Mouse (Mus musculus): ENCODE measurements around the gene Enthd1. TPM values are rescaled to one million over a fixed set of nuclear protein-coding genes. Genes with fewer than 3 reads are reported as not detected.

The Enthd1 gene
- total and polyA plus RNA-seq, 3 experiments, result not detected

DNA sequence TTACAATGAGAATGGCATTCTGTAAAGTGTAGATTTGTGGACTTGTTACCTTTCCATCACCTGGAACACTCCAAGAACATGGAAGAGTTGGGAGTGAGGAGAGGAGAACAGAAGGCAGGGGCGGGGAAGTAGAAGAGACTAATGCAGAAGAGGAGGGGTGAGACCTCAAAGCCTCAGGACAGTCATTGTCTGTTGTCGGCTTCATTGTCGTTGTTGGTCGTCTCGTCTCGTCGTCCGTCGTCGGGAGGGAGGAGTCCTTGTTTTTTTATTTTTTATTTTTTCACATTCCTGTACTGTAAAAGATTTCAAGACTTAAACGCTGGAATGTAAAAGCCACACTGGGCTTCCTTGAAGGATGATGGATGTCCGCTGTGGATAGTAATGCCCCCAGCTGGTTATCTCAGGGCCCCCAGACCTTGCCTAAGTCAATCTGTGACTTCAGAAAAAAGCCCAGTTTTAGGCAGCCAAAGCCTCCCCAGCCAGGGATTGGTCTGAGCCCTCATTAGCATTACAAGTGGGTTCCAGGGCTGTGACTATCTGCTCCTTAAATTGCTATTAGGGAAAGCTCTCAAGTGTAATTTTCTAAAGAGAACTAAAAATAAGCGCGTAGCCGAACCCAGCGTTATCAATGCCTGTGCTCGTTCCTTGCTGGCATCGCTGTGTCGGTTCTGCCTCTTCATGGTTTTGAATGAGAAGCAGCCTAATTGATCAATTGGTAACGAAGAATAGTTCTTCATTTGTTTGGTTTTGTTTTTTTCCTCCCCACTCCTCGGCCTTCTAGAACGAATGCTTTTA is 12.4 kb upstream of the Enthd1 start:
- H3K4me3 ChIP-seq (replicated peaks in 1 of 3; ENCODE audit: low read depth in 2 of 3, low read length in 2 of 3, poor library complexity in 1 of 3), result no peak overlapping the region
- peaks cover 12 to 48% of the 10 kb centered on the region in 2 experiments for H3K4me1 ChIP-seq (ENCODE audit: control insufficient read depth in 1 of 2, insufficient read depth in 2 of 2)
- peaks cover 2% of the 10 kb centered on the region for H3K27me3 ChIP-seq (replicated peaks)
- no peaks in the 10 kb centered on the region for H3K79me2 ChIP-seq (replicated peaks; ENCODE audit: control insufficient read depth, extremely low read depth, insufficient read depth, poor library complexity, severe bottlenecking)
- TF ChIP-seq ZKSCAN1 (IDR thresholded peaks at IDR 0.05; ENCODE audit: borderline replicate concordance, low read depth, low read length) (no peak), ZMIZ1 (IDR thresholded peaks at IDR 0.05; ENCODE audit: low read depth, low read length) (no peak), SIN3A (IDR thresholded peaks at IDR 0.05; ENCODE audit: low read length) (no peak), PAX5 (IDR thresholded peaks at IDR 0.05; ENCODE audit: low read length) (no peak), TCF12 (IDR thresholded peaks at IDR 0.05; ENCODE audit: low read depth, low read length) (no peak), SMC3 (IDR thresholded peaks at IDR 0.05; ENCODE audit: low read depth, low read length) (no peak), NELFE (IDR thresholded peaks at IDR 0.05; ENCODE audit: low read depth, low read length) (no peak), NRF1 (IDR thresholded peaks at IDR 0.05; ENCODE audit: low read depth, low read length) (no peak), MEF2A (IDR thresholded peaks at IDR 0.05; ENCODE audit: borderline replicate concordance, low read depth, low read length) (no peak), JUN (IDR thresholded peaks at IDR 0.05; ENCODE audit: insufficient read depth, low read depth, low read length) (no peak), IRF4 (IDR thresholded peaks at IDR 0.05; ENCODE audit: low read depth, low read length) (no peak), MYC (IDR thresholded peaks at IDR 0.05; ENCODE audit: low read depth, low read length) (no peak), MXI1 (IDR thresholded peaks at IDR 0.05; ENCODE audit: low read depth, low read length) (no peak), CHD2 (IDR thresholded peaks at IDR 0.05; ENCODE audit: low read length) (no peak), GABPA (IDR thresholded peaks at IDR 0.05; ENCODE audit: insufficient replicate concordance, low read depth, low read length) (no peak), POLR2A (IDR thresholded peaks at IDR 0.05; ENCODE audit: low read depth, low read length) (no peak), E2F4 (IDR thresholded peaks at IDR 0.05; ENCODE audit: insufficient replicate concordance, low read depth, low read length) (no peak), USF2 (conservative IDR thresholded peaks at IDR 0.05; ENCODE audit: low read depth, low read length) (no peak), BHLHE40 (IDR thresholded peaks at IDR 0.05; ENCODE audit: low read depth, low read length) (no peak)
- no peaks in the 10 kb centered on the region for H3K9me3 ChIP-seq (replicated peaks; ENCODE audit: low read length)
- in situ Hi-C loops (cut with MboI; ENCODE audit: low pct_ligation_motif_present, low pct_unique_long_range_greater_than_20kb, low sequenced_read_pairs), result no loop called here
- no peaks in the 10 kb centered on the region for H3K36me3 ChIP-seq (replicated peaks in 1 of 2; ENCODE audit: control insufficient read depth in 1 of 2, insufficient read depth in 1 of 2, low read length in 1 of 2)
- H3K4me2 ChIP-seq (ENCODE audit: insufficient read depth, low read depth, poor library complexity, severe bottlenecking), result no peak overlapping the region
- dilution Hi-C loops (cut with MboI; ENCODE audit: extremely low pct_ligation_motif_present, extremely low pct_unique_long_range_greater_than_20kb, low sequenced_read_pairs), result no loop called here
- DNase-seq (ENCODE audit: extremely low read depth), result no peak
- H3K9ac ChIP-seq (ENCODE audit: insufficient read depth, low read depth), result no peak overlapping the region
- no peak overlapping the region for H3K27ac ChIP-seq (ENCODE audit: insufficient read depth, low read depth)

- no peak overlapping the region for H3K4me2 ChIP-seq (ENCODE audit: insufficient read depth, low read depth, poor library complexity, severe bottlenecking)
- H3K4me3 ChIP-seq (replicated peaks in 1 of 3; ENCODE audit: low read depth in 2 of 3, low read length in 2 of 3, poor library complexity in 1 of 3), result no peak overlapping the region
- no peaks in the 10 kb centered on the region for H3K36me3 ChIP-seq (replicated peaks in 1 of 2; ENCODE audit: control insufficient read depth in 1 of 2, insufficient read depth in 1 of 2, low read length in 1 of 2)
- no peak overlapping the region for H3K9ac ChIP-seq (ENCODE audit: insufficient read depth, low read depth)
- H3K27ac ChIP-seq (ENCODE audit: insufficient read depth, low read depth), result no peak overlapping the region
- no peak for DNase-seq (ENCODE audit: extremely low read depth)
- dilution Hi-C loops (cut with MboI; ENCODE audit: extremely low pct_ligation_motif_present, extremely low pct_unique_long_range_greater_than_20kb, low sequenced_read_pairs) (no loop called here), in situ Hi-C loops (cut with MboI; ENCODE audit: low pct_ligation_motif_present, low pct_unique_long_range_greater_than_20kb, low sequenced_read_pairs) (no loop called here)
- H3K79me2 ChIP-seq (replicated peaks; ENCODE audit: control insufficient read depth, extremely low read depth, insufficient read depth, poor library complexity, severe bottlenecking), result no peaks in the 10 kb centered on the region
- H3K9me3 ChIP-seq (replicated peaks; ENCODE audit: low read length), result no peaks in the 10 kb centered on the region
- H3K27me3 ChIP-seq (replicated peaks), result peaks cover 2% of the 10 kb centered on the region
- no peak for TF ChIP-seq MAFK (IDR thresholded peaks at IDR 0.05; ENCODE audit: insufficient replicate concordance, low read length)
- no peak for TF ChIP-seq POLR2A (IDR thresholded peaks at IDR 0.05; ENCODE audit: low read depth, low read length)
- H3K4me1 ChIP-seq (ENCODE audit: control insufficient read depth in 1 of 2, insufficient read depth in 2 of 2), result peaks cover 5 to 48% of the 10 kb centered on the region in 2 experiments
These were observed 11.5 kb upstream of the Enthd1 start for GRCm38 (mm10) chr15:80576415-80576994.

All from CH12.LX (cell line).